Mouse (Mus musculus): ENCODE data around the gene Map7d2.

GRCm38 (mm10) chrX:159371831-159372752 is 42.3 kb upstream of the Map7d2 start, which contains the start of gene Eif1ax:
- peak; percentile 56; the same call in 1 of the 2 replicates for TF ChIP-seq POLR2A (IDR thresholded peaks at IDR 0.05; ENCODE audit: borderline replicate concordance, control insufficient read depth, low read depth, low read length)
- TF ChIP-seq CTCF (IDR thresholded peaks at IDR 0.05; ENCODE audit: control insufficient read depth, insufficient read depth, low read length), result no peak
